8 mouse cellular contexts compared by ENCODE assay signal in the genomic region with DNA sequence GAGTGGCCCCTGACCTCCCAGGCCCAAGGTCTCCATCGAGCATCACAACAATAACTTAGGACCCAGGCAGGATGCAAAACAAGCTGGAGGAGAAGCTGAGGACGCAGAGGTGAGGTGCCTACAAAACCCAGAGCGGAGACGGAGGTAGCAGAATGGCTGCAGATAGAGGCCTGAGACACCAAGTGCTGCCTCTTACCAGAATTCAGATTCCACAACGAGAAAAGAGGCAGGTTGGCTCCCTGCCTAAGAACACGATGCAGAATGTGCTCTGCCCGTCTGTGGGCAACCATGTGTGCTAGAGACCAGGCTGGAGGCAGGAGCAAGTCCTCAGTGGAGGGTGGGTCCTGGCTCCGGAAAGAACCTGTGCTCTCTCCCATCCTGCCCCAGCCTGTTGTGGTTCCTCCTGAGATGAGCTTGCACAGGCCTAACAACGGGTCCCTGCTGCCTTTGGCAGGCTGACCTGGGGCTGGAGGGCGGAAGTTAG. TPM values are rescaled to one million over a fixed set of nuclear protein-coding genes. Genes with fewer than 3 reads are reported as not detected.
DNase-seq lines count a peak whose midpoint lies in the region; ATAC-seq lines count a peak whose summit lies in the region.

No protein-coding gene starts in this region.

- ATAC-seq in forebrain, embryonic 15.5 days (replicated peaks), result no peak
- no peak for ATAC-seq in neural tube, embryonic 12.5 days (ENCODE audit: low FRiP score, low read depth)

- peak overlapping the region; percentile 21; the same call in 1 of the 2 replicates for H3K27ac ChIP-seq in forebrain, embryonic 15.5 days (replicated peaks)
- no peak overlapping the region for H3K27ac ChIP-seq in neural tube, embryonic 12.5 days

- no peaks in the 10 kb centered on the region for H3K9me3 ChIP-seq in forebrain, embryonic 15.5 days
- no peaks in the 10 kb centered on the region for H3K9me3 ChIP-seq in neural tube, embryonic 12.5 days

- peaks cover 13% of the 10 kb centered on the region for H3K36me3 ChIP-seq in forebrain, embryonic 15.5 days
- H3K36me3 ChIP-seq in neural tube, embryonic 12.5 days, result peaks cover 61% of the 10 kb centered on the region

- H3K4me3 ChIP-seq in forebrain, embryonic 15.5 days, result no peak overlapping the region
- no peak overlapping the region for H3K4me3 ChIP-seq in neural tube, embryonic 12.5 days

- H3K4me1 ChIP-seq in forebrain, embryonic 15.5 days, result peaks cover 46% of the 10 kb centered on the region
- H3K4me1 ChIP-seq in neural tube, embryonic 12.5 days, result peaks cover 47% of the 10 kb centered on the region

- H3K9ac ChIP-seq in forebrain, embryonic 15.5 days (replicated peaks), result no peak overlapping the region
- H3K9ac ChIP-seq in neural tube, embryonic 12.5 days, result 0 out of 2 replicates have a peak overlapping the region, but pooled peaks have one; percentile 89

- H3K27me3 ChIP-seq in forebrain, embryonic 15.5 days, result no peaks in the 10 kb centered on the region
- peaks cover 6% of the 10 kb centered on the region; the same call in 1 of the 2 replicates for H3K27me3 ChIP-seq in neural tube, embryonic 12.5 days (replicated peaks)

- WGBS in forebrain, embryonic 15.5 days, result 84% methylated on average over 10 of the region's 10 CpGs
- WGBS in neural tube, embryonic 12.5 days, result 84% methylated on average over 10 of the region's 10 CpGs

- no peak overlapping the region for H3K4me2 ChIP-seq in forebrain, embryonic 15.5 days (replicated peaks)
- peak overlapping the region; percentile 100 for H3K4me2 ChIP-seq in neural tube, embryonic 12.5 days (replicated peaks)

- DNase-seq in layer of hippocampus, adult 11-12 months (ENCODE audit: low spot score), result peak; percentile 50
- no peak for DNase-seq in layer of hippocampus, postnatal 36 days
- peak; percentile 48 to 67 for DNase-seq in kidney, postnatal 25 days
- no peak for DNase-seq in T-cell, adult 2 months (ENCODE audit: low spot score)
- DNase-seq in spleen, postnatal 4 days (ENCODE audit: low spot score in 2 of 2), result no peak
- DNase-seq in left cerebral cortex, adult 18-20 months (ENCODE audit: low spot score in 2 of 2), result no peak

RNA-seq across cellular contexts. Expression of a gene that starts 4.2 kb away (rescaled TPM):
- total RNA-seq in layer of hippocampus, postnatal 36 days (2021), result 10 to 100 TPM; 61.9 to 68.5 TPM
- polyA plus RNA-seq in forebrain, embryonic 15.5 days (2015; fragmentation: Nextera tagmentation; extraction: Ambion mirVana), result 27.6 and 29.1 TPM in 2 replicates
- polyA plus RNA-seq in neural tube, embryonic 12.5 days (2016; fragmentation: Nextera tagmentation; extraction: Ambion mirVana), result 30.3 and 32.4 TPM in 2 replicates
- 10 to 100 TPM; 61.1 to 74.0 TPM for total RNA-seq in left cerebral cortex, adult 18-20 months (2021)

RNA-seq across cellular contexts. Expression of a gene that starts 4.4 kb away (rescaled TPM):
- 10 to 100 TPM; 17.8 to 18.6 TPM for total RNA-seq in layer of hippocampus, postnatal 36 days (2021)
- polyA plus RNA-seq in forebrain, embryonic 15.5 days (2015; fragmentation: Nextera tagmentation; extraction: Ambion mirVana), result 12.2 and 13.0 TPM in 2 replicates
- polyA plus RNA-seq in neural tube, embryonic 12.5 days (2016; fragmentation: Nextera tagmentation; extraction: Ambion mirVana), result 22.4 and 28.9 TPM in 2 replicates
- total RNA-seq in left cerebral cortex, adult 18-20 months (2021), result 10 to 100 TPM; 18.8 to 22.4 TPM

RNA-seq across cellular contexts. Expression of a gene that starts 11.2 kb away (rescaled TPM):
- not detected for total RNA-seq in layer of hippocampus, postnatal 36 days (2021)
- 0.33 TPM in 1 of 2 replicates, not detected in the other for polyA plus RNA-seq in forebrain, embryonic 15.5 days (2015; fragmentation: Nextera tagmentation; extraction: Ambion mirVana)
- 0.19 TPM in 2 replicates for polyA plus RNA-seq in neural tube, embryonic 12.5 days (2016; fragmentation: Nextera tagmentation; extraction: Ambion mirVana)
- total RNA-seq in left cerebral cortex, adult 18-20 months (2021), result not detected

RNA-seq across cellular contexts. Expression of a gene that starts 29.4 kb away (rescaled TPM):
- total RNA-seq in layer of hippocampus, postnatal 36 days (2021), result 10 to 100 TPM; 16.6 to 18.0 TPM
- polyA plus RNA-seq in forebrain, embryonic 15.5 days (2015; fragmentation: Nextera tagmentation; extraction: Ambion mirVana), result 14.1 and 15.5 TPM in 2 replicates
- 24.8 and 25.7 TPM in 2 replicates for polyA plus RNA-seq in neural tube, embryonic 12.5 days (2016; fragmentation: Nextera tagmentation; extraction: Ambion mirVana)
- 10 to 100 TPM; 11.5 to 13.3 TPM for total RNA-seq in left cerebral cortex, adult 18-20 months (2021)

RNA-seq across cellular contexts. Expression of a gene that starts 33.2 kb away (rescaled TPM):
- 10 to 100 TPM; 13.7 to 14.2 TPM for total RNA-seq in layer of hippocampus, postnatal 36 days (2021)
- polyA plus RNA-seq in forebrain, embryonic 15.5 days (2015; fragmentation: Nextera tagmentation; extraction: Ambion mirVana), result 11.1 and 13.3 TPM in 2 replicates
- 10.1 and 10.5 TPM in 2 replicates for polyA plus RNA-seq in neural tube, embryonic 12.5 days (2016; fragmentation: Nextera tagmentation; extraction: Ambion mirVana)
- 10 to 100 TPM; 23.7 to 24.7 TPM for total RNA-seq in left cerebral cortex, adult 18-20 months (2021)

Comparison
In these comparisons a context has a peak if more than half of its experiments do, and no peak if none do; other contexts are left out.
1. DNase-seq: peak in layer of hippocampus, adult 11-12 months (single experiment) and kidney, postnatal 25 days (2 of 2); none in layer of hippocampus, postnatal 36 days (0 of 2), T-cell, adult 2 months (single experiment), spleen, postnatal 4 days (0 of 2) and left cerebral cortex, adult 18-20 months (0 of 2).